Mouse (Mus musculus) neural tube, embryonic 10.5 days (tissue): ENCODE results near the gene Ccdc142.

Experiments used
- DNase-seq: peaks from one replicate; pipeline ENCODE4 v3.0.0-alpha.2; 2017; ENCODE audit warnings: low spot score; ENCODE audit errors: extremely low spot score

Gene Ccdc142

GRCm38 (mm10) chr6:83117616-83118015 lies 16.2 kb downstream of the Ccdc142 start:
- no peak for DNase-seq

DNA sequence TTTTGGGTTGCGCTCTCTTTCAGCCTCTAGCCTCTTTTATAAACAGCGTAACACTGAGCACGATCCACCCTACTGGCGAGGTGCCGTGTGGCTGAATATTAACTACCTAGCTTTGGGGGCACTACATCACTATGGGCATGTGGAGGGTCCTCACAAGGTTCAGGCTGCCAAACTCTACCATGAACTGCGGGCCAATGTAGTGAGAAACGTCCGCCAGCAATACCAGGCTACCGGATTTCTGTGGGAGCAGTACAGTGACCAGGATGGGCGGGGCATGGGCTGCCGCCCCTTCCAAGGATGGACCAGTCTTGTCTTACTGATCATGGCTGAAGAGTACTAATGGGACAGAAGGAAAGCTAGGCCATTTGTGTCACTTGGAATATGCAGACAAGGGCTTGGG lies 17.0 kb downstream of the Ccdc142 start:
- no peak for DNase-seq

- DNase-seq: no peak
These were observed 17.7 kb downstream of the Ccdc142 start for GRCm38 (mm10) chr6:83118825-83119733.

DNA sequence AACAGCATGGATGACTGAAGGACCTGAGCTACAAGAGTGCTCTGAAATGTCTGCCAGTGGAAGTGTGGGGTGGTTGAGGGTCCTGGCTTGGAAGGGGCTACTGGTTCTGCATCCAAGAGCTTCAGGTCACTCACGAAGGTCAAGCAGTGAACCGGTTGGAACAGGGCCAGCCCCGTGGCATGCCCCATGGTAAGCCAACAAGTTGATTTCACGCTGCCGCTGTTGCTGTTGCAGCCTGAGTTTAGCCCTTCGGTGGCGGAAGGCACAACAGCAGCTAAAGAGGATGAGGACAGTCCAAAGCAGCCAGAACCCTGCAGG lies 18.3 kb downstream of the Ccdc142 start:
- no peak for DNase-seq

DNA sequence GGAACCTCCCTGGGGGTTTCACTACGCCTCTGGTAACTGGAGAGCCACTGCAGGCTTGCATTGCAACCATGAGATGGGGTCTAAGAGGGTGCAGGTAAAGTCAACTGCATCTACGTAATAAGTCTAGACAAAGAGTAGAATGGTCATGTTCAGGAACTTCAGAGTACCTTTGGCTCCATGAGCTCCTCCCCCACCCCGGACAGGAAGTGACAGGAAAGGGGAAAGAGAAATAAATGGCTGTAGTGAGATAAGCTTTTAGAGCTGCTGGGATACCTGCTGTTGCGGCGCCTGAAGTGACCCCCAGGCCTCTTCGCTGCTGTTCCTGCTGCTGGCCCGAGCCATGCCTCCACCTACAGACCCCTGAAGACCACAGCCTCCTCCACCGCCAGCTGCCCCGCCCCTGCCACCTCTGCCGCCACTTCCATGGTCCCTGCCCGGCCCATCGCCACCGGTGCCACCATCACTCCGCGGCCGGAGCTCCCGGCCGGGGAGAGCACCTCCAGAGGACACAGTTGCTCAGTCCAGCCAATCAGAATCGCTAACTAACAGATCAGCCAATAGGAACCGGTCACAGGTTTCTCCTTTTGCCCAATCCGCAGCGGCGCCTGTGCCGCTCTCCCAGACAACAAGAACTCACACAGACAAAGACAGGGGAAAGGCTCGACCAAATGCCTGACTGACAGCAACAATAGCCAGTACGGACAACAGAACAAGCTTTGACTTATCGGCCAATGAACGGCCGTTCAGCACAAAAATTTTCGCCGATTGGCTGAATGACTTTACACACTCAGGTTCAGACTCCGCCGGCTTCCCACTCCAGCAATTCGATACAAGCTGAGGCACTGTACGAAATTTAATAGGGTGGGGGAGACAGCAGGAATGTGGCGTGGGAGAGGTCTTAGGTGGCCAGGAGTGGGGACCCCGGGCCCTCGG lies 19.8 kb downstream of the Ccdc142 start, which contains the start of gene Wbp1:
TSS of gene Wbp1 (minus strand) at position 630 of the 933 bp plus-strand sequence.
- DNase-seq: peak; percentile 90

GRCm38 (mm10) chr6:83121863-83122710 lies 20.7 kb downstream of the Ccdc142 start:
- DNase-seq: no peak

DNA sequence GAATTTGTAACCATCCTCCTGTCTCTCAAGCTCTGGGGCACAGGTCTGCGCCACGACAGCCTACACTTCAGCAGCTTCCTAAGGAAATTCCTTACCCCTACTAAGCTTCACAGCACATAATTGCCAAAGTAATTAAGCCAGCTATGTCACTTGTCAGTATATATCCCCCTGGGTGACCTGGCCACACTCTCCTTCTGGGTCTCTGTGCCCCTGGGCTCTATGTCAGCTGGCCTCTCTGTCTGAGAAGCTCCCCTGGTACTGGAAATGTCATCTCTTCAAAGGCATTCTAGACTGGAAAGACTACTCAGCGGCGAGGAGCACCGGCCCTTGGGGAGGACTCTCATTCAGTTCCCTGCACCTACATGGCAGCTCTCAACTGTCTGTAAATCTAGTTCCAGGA lies 21.6 kb downstream of the Ccdc142 start:
- DNase-seq: no peak

GRCm38 (mm10) chr6:83124851-83125312 lies 23.5 kb downstream of the Ccdc142 start:
- DNase-seq: peak; percentile 94

DNA sequence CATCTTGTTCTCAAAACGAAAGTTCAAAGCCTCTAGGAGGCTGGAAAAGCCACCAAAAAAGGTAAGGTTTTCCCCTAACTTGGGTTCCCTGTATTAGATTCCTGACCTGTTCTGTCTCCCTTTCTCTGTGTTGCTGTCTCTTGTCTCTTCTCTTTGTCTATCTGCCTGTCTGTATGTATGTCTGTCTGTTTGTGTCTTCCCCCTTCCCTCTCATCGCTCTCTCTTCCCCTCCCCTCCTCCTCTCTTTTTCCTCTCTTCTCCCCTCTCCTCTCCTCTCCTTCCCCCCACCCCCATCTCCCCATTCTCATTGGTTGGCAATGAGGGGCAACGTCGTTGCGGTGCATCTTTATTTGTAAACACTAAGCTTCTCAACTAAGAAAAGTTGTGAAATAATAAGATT lies 23.9 kb downstream of the Ccdc142 start, which contains the start of gene Ino80b:
TSS of gene Ino80b (minus strand) at position 101 of the 400 bp plus-strand sequence.
- no peak for DNase-seq

GRCm38 (mm10) chr6:83127419-83127818 lies 26.0 kb downstream of the Ccdc142 start:
- no peak for DNase-seq

DNA sequence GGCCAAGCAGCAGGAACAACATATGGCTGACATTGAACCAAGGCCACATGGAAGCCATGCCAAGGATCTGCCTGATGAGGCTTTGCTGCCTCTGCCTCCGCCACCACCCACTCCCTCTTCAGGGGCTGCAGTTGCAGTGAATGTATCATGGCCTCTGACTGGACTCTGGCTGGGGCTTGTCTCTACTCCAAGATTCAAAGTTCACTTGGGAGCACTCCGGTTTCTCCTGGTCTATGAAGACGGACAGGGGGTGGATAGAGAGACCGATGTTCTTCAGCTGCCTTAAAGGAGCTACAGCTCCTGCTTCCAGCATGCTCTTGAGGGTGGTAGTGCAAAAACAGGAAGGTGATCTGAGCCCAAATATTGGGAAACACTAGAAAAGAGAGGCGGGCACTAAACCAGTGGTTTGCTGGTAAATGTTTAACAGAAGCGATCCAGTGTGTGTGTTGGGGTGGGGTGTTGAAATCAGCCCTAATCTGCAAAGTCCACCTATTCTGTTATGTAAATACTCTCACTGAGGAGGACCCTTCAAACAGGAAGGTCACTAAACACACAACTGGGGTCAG lies 30.2 kb downstream of the Ccdc142 start:
- DNase-seq: no peak

GRCm38 (mm10) chr6:83132176-83132919 lies 30.9 kb downstream of the Ccdc142 start:
- DNase-seq: no peak

- no peak for DNase-seq
These were observed 32.8 kb downstream of the Ccdc142 start for GRCm38 (mm10) chr6:83134226-83134625.

DNA sequence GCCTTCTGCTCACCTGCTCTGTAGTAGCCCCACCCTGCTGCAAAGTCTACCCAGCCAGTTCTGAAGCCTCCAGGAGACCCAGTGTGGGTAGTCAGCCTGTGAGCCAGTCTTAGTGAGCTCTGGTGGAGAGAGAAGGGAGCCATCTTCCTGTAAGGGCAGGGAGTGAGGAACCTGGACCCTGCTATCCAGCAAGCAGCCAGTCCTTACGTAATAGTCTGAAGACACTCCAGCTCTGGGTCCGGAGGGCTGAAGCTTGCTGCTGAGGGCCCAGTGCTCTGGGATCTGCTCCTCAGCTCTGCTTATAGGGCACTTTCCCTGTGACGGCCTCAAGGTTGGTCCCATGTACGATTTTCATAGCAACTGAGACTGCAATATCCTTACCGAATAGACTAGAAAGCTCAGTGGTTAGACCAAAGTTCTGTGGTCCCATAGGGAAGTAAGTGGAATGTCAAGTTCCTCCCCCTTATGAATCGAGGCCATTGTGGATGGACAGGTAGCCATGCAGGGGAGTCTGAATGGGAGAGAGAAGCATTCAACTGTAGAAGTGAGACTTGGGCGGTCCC lies 33.6 kb downstream of the Ccdc142 start, which contains the start of gene Rtkn:
TSS of gene Rtkn (plus strand) at position 513 of the 563 bp plus-strand sequence.
- DNase-seq: no peak

DNA sequence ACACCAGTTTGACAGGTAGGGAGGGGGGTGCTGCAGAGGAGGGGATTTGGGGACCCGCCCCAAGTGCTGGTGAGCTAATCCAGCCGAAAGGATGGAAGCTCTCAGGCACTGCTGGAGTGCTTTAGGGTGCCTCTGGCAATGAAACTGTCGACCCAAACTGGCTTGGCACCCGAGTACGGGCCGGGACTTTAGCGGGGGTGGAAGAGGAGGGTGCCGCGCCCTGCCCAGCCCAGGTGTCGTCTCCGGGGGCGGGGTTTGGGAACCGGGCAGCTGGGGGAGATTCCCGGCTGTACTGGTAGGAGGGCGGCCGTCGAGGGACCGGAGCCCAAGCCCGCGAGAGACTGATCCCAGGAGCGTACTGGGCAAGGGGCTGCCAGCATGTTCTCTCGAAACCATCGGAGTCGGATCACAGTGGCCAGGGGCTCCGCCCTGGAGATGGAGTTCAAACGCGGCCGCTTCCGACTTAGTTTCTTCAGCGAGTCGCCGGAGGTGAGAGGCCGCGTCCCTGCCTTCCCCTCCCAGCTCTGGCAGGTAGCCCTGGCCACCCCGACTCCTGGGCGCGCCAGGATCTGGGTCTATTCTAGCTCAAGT lies 34.3 kb downstream of the Ccdc142 start:
- DNase-seq: peak; percentile 41

GRCm38 (mm10) chr6:83136291-83136880 lies 35.0 kb downstream of the Ccdc142 start:
- DNase-seq: no peak

DNA sequence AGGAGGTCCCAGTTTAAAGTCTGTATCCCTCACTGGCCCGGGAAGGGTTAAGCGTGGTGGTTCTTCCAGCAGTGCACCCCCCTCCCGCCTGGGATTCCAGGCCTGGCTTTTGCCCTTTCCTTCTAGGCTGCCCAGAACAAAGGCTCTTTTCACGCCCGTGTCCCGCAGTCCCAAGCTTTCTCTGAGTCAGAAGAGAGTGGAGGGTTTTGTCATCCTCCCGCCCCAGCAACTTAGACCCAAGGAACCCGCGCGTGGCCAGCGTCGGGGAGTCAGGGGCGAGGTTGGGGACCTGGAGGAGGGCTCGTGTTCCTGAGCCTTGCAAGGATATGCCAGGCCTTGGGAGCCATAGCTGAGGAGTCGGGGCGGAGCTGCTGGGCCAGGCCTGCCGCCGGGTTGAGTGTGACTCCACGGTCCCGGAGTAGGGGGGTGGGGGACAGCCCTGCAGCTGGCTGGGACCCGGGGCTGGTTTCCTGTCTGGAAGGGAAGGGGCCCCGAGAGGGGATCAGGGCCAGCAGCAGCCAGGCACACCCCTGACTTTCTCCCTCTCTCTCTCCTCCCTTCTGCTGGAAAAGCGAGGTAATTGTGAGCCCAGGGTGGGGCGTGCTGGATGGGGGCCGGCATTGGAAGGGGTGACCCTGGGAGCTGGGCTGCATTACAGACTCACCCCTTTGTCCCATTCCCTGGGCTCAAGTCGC lies 35.6 kb downstream of the Ccdc142 start:
- DNase-seq: peak; percentile 89

DNA sequence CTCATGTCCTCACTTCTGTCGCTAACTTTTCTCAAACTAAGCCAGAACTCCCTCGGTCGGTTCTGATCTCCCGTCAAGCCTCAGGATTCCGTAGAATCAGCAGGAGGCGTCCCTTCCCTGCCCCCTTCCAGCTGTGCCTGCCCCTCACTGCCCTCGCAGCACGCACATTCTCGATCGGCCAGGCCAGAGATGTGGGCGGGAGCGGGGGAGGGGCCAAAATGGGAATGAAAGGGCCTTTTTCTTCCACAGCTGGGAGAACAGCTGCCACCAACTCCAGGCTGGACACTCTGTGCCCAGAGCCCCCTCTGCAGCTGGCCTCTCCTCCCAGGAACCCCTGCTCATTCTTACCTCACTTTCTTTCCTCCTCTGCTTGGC lies 36.2 kb downstream of the Ccdc142 start:
- peak; percentile 91 for DNase-seq
